Mouse (Mus musculus): Measurements from ENCODE around the gene Nudt16l1. TPM values are rescaled to one million over a fixed set of nuclear protein-coding genes. Genes with fewer than 3 reads are reported as not detected.

Nudt16l1 gene
- polyA plus RNA-seq, 2 experiments: 127 to 172 TPM

DNA sequence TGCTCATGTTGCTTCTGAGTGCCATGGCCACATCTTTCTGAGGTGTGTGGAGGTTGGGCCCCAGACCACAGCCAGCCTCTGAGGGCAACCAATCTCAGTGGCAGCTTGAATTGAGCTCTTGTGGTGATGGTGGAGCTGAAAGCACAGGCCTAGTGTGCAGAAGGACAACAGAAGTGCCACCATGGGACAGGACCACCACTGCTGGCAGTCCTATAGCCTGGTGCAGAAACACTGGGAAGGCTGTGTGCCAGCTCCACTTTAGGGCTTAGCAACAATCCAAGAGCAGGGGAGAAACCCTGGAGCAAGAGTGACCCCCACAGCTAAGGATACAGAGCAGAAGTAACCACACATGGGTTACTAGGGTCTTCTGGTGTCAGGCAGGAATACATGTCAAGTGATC, 2.5 kb downstream of the Nudt16l1 start:
- Histone ChIP-seq H3K36me3 (ENCODE audit: control insufficient read depth, insufficient read depth, low read length) (peaks cover 75% of the 10 kb centered on the region), H3K4me1 (ENCODE audit: control insufficient read depth, insufficient read depth, low read length) (0 out of 2 replicates have a peak, but pooled peaks cover 5% of the 10 kb centered on the region), H3K4me3 (replicated peaks; ENCODE audit: low read length) (no peak overlapping the region), H3K27ac (replicated peaks; ENCODE audit: low read depth, low read length) (no peak overlapping the region), H3K27me3 (ENCODE audit: control insufficient read depth, insufficient read depth, low read length) (no peaks in the 10 kb centered on the region), H3K4me2 (replicated peaks; ENCODE audit: low read depth, low read length, severe bottlenecking) (no peak overlapping the region), H3K9ac (ENCODE audit: low read depth, low read length, severe bottlenecking) (no peak overlapping the region), H3K9me3 (ENCODE audit: control insufficient read depth, low read length) (no peaks in the 10 kb centered on the region)
- TF ChIP-seq POLR2A (IDR thresholded peaks at IDR 0.05; ENCODE audit: borderline replicate concordance, extremely low read depth, insufficient read depth, insufficient read length): no peak
- ATAC-seq (ENCODE audit: low FRiP score, low read depth) (no peak), DNase-seq (ENCODE audit: low spot score) (no peak)

DNA sequence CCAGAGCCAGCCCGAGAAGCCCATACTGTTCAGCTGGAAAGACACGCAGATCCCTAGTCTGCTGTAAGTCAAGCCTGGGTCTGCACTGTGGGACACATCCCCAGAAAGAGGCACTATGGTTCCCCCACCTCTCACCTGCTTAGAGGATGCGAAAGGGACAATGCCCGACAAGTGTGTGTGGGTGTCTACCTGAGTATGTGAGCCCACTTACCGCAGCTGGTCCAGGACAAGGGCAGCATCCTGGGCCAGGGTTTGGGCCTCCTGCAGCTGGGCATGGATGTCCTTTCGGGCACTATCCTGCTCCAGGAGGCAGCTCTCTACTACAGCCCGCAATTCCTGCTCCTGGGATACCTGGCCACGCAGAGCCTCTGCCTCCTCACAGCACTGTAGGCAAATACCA, 4.3 kb downstream of the Nudt16l1 start:
- 0 out of 2 replicates have a peak, but pooled peaks cover 5% of the 10 kb centered on the region for H3K4me1 ChIP-seq (ENCODE audit: control insufficient read depth, insufficient read depth, low read length)
- H3K36me3 ChIP-seq (ENCODE audit: control insufficient read depth, insufficient read depth, low read length): peaks cover 75% of the 10 kb centered on the region
- WGBS: 89% methylated on average over 8 of the region's 8 CpGs
- no peaks in the 10 kb centered on the region for H3K9me3 ChIP-seq (ENCODE audit: control insufficient read depth, low read length)
- H3K27me3 ChIP-seq (ENCODE audit: control insufficient read depth, insufficient read depth, low read length): no peaks in the 10 kb centered on the region
- DNase-seq (ENCODE audit: low spot score): no peak
- no peak for ATAC-seq (ENCODE audit: low FRiP score, low read depth)
- H3K27ac ChIP-seq (replicated peaks; ENCODE audit: low read depth, low read length): no peak overlapping the region
- no peak overlapping the region for H3K9ac ChIP-seq (ENCODE audit: low read depth, low read length, severe bottlenecking)
- no peak for TF ChIP-seq POLR2A (IDR thresholded peaks at IDR 0.05; ENCODE audit: borderline replicate concordance, extremely low read depth, insufficient read depth, insufficient read length)
- H3K4me3 ChIP-seq (replicated peaks; ENCODE audit: low read length): no peak overlapping the region
- no peak overlapping the region for H3K4me2 ChIP-seq (replicated peaks; ENCODE audit: low read depth, low read length, severe bottlenecking)

DNA sequence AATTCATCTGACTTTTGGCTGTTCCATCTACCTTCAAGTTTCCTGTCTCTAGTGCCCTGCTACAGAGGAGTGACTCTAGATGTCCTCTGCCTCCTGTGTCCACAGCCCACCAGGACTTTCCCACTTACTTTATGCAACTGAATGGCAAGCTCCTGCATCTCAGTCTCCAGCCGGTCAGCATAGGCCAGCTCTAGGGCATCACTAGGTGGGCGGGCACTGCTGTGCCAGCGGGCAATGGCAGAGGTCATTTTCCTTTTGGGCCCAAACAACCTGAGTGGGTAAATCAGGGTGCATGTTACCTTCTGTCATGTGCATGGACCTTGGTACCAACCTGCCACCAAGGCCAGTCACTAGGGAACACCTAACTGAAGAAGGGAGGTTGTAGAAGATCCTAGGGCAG, 4.9 kb downstream of the Nudt16l1 start:
- WGBS: 87% methylated on average over 3 of the region's 3 CpGs
- Histone ChIP-seq H3K9me3 (ENCODE audit: control insufficient read depth, low read length) (no peaks in the 10 kb centered on the region), H3K36me3 (ENCODE audit: control insufficient read depth, insufficient read depth, low read length) (peaks cover 76% of the 10 kb centered on the region), H3K9ac (ENCODE audit: low read depth, low read length, severe bottlenecking) (no peak overlapping the region), H3K27me3 (ENCODE audit: control insufficient read depth, insufficient read depth, low read length) (no peaks in the 10 kb centered on the region), H3K4me3 (replicated peaks; ENCODE audit: low read length) (no peak overlapping the region), H3K4me1 (ENCODE audit: control insufficient read depth, insufficient read depth, low read length) (0 out of 2 replicates have a peak, but pooled peaks cover 5% of the 10 kb centered on the region), H3K4me2 (replicated peaks; ENCODE audit: low read depth, low read length, severe bottlenecking) (no peak overlapping the region), H3K27ac (replicated peaks; ENCODE audit: low read depth, low read length) (no peak overlapping the region)
- TF ChIP-seq POLR2A (IDR thresholded peaks at IDR 0.05; ENCODE audit: borderline replicate concordance, extremely low read depth, insufficient read depth, insufficient read length): no peak
- DNase-seq (ENCODE audit: low spot score) (no peak), ATAC-seq (ENCODE audit: low FRiP score, low read depth) (no peak)

DNA sequence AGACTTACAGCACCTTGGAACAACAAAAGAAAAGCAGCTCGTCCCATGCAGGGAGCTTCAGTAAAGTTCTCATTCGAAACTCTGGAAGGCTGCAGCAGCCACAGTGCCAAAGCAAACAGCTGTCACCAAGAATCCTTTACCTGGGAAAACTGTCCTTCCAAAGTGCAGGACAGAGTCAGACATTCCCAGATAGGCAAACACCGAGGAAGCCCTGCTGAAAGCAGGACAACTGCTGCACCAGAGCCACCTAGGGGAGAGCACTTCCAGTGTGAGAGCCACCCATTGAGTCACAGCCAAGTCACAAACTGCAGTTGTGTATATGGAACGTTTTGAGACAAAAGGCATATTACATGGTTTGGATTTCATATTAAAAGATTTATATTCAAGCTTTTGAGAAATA, 6.9 kb downstream of the Nudt16l1 start:
- Histone ChIP-seq H3K4me1 (ENCODE audit: control insufficient read depth, insufficient read depth, low read length) (no peaks in the 10 kb centered on the region), H3K36me3 (ENCODE audit: control insufficient read depth, insufficient read depth, low read length) (peaks cover 85% of the 10 kb centered on the region), H3K4me3 (replicated peaks; ENCODE audit: low read length) (no peak overlapping the region), H3K4me2 (replicated peaks; ENCODE audit: low read depth, low read length, severe bottlenecking) (no peak overlapping the region), H3K9me3 (ENCODE audit: control insufficient read depth, low read length) (no peaks in the 10 kb centered on the region), H3K27ac (replicated peaks; ENCODE audit: low read depth, low read length) (no peak overlapping the region), H3K9ac (ENCODE audit: low read depth, low read length, severe bottlenecking) (no peak overlapping the region), H3K27me3 (ENCODE audit: control insufficient read depth, insufficient read depth, low read length) (no peaks in the 10 kb centered on the region)
- no peak for DNase-seq (ENCODE audit: low spot score)
- no peak for TF ChIP-seq POLR2A (IDR thresholded peaks at IDR 0.05; ENCODE audit: borderline replicate concordance, extremely low read depth, insufficient read depth, insufficient read length)
- 83% methylated on average over 4 of the region's 4 CpGs for WGBS
- no peak for ATAC-seq (ENCODE audit: low FRiP score, low read depth)

DNA sequence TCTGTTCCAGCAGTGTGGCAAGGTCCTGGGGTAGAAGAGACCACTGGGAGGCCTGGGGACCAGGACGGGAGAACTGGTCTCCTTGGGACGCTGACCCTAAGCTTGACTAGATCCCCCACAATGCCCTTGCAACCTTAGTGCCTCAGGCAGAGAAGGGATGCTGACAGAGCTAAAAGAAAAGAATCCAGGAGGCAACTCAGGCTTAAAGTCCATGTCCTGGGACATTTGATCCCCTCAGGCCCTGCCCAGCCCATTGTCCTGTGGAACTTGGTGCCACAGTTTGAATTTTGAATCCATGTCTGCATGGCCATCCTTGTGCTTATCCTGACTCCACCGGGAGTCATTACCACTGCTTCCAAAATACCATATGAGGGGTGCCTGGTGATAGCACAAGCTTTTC, 7.6 kb downstream of the Nudt16l1 start:
- Histone ChIP-seq H3K4me1 (ENCODE audit: control insufficient read depth, insufficient read depth, low read length) (no peaks in the 10 kb centered on the region), H3K9me3 (ENCODE audit: control insufficient read depth, low read length) (no peaks in the 10 kb centered on the region), H3K4me3 (replicated peaks; ENCODE audit: low read length) (no peak overlapping the region), H3K27ac (replicated peaks; ENCODE audit: low read depth, low read length) (no peak overlapping the region), H3K36me3 (ENCODE audit: control insufficient read depth, insufficient read depth, low read length) (peaks cover 80% of the 10 kb centered on the region), H3K4me2 (replicated peaks; ENCODE audit: low read depth, low read length, severe bottlenecking) (no peak overlapping the region), H3K9ac (ENCODE audit: low read depth, low read length, severe bottlenecking) (no peak overlapping the region), H3K27me3 (ENCODE audit: control insufficient read depth, insufficient read depth, low read length) (no peaks in the 10 kb centered on the region)
- no peak for DNase-seq (ENCODE audit: low spot score)
- no peak for TF ChIP-seq POLR2A (IDR thresholded peaks at IDR 0.05; ENCODE audit: borderline replicate concordance, extremely low read depth, insufficient read depth, insufficient read length)
- 92% methylated on average over 3 of the region's 3 CpGs for WGBS
- ATAC-seq (ENCODE audit: low FRiP score, low read depth): no peak

DNA sequence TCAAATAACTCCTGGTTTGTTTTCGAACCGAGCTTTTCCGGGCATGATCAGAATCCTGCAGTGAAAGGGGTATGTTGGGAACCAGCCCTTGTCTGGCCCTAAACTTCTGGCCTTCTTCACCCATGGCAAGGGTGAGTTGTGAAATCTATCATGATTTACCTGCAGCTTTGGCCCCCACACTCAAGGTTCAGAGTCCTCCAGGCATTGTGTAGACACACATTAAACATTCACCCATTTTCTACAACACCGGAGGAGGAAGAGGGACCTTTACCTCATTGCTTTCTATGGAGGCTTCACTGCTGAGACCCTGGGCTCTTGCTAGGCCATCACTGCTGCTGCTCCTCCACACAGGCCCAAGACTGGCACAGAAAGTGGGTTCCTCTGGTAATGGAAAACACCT, 8.8 kb downstream of the Nudt16l1 start:
- ATAC-seq (ENCODE audit: low FRiP score, low read depth): no peak
- no peaks in the 10 kb centered on the region for H3K27me3 ChIP-seq (ENCODE audit: control insufficient read depth, insufficient read depth, low read length)
- H3K4me3 ChIP-seq (replicated peaks; ENCODE audit: low read length): no peak overlapping the region
- no peak overlapping the region for H3K9ac ChIP-seq (ENCODE audit: low read depth, low read length, severe bottlenecking)
- H3K4me1 ChIP-seq (ENCODE audit: control insufficient read depth, insufficient read depth, low read length): no peaks in the 10 kb centered on the region
- no peak overlapping the region for H3K4me2 ChIP-seq (replicated peaks; ENCODE audit: low read depth, low read length, severe bottlenecking)
- no peak for TF ChIP-seq POLR2A (IDR thresholded peaks at IDR 0.05; ENCODE audit: borderline replicate concordance, extremely low read depth, insufficient read depth, insufficient read length)
- WGBS: 94% methylated on average over 4 of the region's 4 CpGs
- no peak overlapping the region for H3K27ac ChIP-seq (replicated peaks; ENCODE audit: low read depth, low read length)
- DNase-seq (ENCODE audit: low spot score): no peak
- no peaks in the 10 kb centered on the region for H3K9me3 ChIP-seq (ENCODE audit: control insufficient read depth, low read length)
- H3K36me3 ChIP-seq (ENCODE audit: control insufficient read depth, insufficient read depth, low read length): peaks cover 80% of the 10 kb centered on the region
